Mouse (Mus musculus) mesoderm, embryonic 11.5 days (tissue): ENCODE measurements at regions not wholly inside any gene's neighbourhood (a gene's known extent, or its start where the extent isn't known, plus 50 kb on each side); places are given as distances from the start of the nearest gene placed in this dataset.
A peak's percentile ranks its signal among the peaks of the same experiment; 100 is the strongest.

Source experiments
- DNase-seq: peaks from one replicate; pipeline ENCODE4 v3.0.0-alpha.2; 2012; ENCODE audit warnings: low read depth, low spot score

DNA sequence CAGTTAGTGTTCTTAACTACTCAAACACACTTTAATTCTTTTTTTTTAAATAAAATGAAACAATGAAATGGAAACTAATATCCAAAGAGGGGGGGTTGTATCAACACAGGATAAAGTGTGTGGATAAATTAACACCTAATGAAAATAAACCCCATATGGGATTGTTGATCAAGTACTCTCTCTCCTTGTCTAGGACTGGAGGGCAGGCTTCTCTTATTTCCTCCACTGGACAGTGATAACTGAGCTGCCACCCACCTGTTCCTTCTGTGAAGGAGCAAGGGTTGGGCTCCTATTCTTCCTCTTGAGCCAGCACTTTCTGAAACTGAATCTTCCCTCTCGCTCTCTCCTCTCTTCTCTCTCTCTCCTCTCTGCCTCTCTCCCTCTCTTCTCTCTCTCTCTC, 716.5 kb downstream of the Epm2a start:
- no peak for DNase-seq

DNA sequence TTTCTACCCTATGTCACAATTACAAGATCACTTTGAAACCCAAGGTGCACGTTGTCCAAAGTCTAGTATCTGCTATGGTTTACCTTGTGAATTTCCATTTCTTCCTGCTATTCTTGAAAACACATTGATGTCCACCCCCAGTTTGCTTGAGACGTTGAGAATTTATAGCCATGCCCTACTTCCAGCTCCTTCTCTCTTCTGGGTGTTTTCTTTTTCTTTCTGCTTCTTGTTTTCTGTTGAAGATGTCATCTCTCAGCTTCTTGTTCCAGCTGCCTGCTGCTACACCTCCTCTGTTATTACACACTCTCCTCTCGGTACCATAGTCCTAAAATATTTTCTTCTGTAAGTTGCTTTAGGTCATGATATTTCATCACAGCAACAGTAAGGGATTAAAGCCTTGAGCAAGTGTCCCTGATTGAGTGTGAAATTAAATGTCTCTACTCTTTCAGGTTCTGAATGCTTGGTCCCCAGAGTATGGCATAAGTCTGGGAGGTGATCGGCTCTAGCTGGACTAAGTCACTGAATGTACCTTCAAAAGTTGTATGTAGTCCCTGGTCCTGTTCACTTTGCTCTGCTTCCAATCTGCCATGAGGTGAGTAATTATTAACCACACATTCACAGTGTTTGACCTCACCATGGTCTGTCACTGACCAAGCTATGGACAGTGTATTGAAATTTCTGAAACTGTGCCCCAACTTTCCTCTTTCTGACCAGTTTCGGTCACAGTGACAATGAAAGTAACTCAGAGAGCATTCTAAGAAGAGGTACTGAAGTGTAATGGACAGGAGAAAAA, 718.1 kb downstream of the Epm2a start:
- DNase-seq = no peak

DNA sequence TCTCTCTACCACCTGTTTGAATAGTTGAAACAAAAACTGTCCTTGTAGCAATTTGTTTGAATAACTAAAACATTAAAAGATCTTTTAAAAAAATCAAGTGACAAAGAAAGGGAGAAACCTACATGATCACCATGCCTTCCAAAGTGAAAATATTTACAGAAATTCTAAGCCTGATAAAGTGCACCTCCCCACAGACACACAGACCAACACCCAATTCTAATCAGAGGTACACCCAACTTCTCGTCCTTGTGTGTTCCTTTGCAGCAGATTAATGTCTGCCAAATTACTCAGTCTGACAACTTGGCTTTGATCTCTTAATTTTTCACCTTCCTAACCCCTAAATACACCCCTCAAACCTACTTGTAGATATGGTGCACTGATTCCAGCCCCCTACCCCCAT, 719.1 kb downstream of the Epm2a start:
- no peak for DNase-seq

DNA sequence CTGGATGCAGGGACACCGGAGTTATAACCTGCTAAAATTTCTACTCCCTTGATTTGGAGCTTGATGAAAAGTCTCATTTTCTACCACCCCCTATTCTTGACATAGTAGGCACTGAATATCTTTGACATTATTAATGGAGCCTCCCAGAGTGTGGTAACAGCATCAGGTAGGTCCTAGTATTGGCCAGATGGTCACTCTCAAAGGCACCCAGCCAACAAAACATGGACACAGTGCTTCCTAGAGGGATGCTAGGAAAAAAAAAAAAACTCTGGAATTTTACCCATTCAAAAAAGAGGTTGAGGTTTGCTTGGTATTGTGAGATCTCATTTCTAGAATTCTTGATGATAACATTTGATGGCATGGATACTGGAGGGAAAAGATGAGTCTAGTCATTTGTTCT, 740.8 kb downstream of the Epm2a start:
- DNase-seq = no peak

DNA sequence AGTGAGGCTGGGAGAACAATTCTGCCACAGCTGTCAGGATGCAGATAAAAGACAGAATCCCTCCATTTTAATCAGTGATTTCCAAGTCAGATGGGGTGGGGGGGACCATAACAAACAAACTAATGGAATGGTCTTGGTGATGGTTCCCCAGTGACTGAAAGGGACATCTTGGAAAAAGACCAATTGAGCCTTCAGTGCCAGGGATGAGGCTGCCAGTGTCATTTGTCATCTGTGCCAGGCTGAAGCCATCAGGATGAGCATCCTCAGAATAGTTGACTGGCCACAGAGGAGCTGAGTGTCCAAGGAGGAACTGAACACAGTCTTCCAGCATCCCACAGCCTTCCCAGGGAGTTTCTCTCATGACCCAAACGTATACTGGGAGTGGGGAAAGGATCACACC, 749.3 kb downstream of the Epm2a start:
- no peak for DNase-seq

DNA sequence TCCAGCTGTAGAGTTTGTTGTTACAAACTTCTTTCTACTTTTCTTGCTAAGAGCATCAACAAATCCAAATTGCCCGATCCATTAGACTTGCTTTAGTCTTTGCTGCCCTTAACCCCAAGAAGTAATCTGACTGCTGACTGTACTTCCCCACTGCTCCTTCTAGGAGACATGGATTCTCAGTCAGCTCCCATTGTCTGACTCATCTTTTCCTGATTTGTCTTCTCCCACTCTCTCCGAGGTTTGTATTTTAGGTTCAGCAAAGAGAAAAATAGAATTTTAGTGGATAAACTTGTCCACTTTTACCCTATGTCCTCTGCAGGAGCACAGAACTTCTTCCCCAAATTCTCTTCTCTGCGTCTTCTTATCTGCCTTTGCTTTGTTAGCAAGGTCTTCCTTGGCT, 753.5 kb downstream of the Epm2a start:
- no peak for DNase-seq

DNA sequence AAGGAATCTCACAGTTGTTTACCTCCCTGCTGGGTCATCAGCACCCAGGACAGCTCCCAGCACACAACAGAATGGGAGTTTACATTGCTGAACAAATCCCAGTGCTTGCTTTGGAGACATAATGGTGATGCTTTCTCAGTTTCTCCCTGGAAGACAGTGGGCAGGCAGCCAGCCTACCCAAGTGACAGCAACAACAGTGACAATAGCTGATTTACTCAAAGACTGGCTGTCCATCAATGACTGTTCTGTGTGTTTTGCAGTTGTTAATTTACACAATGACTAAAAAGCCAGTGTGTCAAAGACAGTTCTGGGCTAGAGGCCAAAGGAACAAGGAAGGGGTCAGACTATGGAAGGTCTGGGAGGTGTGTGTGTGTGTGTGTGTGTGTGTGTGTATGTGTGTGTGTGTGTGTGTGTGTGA, 762.2 kb downstream of the Utrn start:
- peak; percentile 69 for DNase-seq

DNA sequence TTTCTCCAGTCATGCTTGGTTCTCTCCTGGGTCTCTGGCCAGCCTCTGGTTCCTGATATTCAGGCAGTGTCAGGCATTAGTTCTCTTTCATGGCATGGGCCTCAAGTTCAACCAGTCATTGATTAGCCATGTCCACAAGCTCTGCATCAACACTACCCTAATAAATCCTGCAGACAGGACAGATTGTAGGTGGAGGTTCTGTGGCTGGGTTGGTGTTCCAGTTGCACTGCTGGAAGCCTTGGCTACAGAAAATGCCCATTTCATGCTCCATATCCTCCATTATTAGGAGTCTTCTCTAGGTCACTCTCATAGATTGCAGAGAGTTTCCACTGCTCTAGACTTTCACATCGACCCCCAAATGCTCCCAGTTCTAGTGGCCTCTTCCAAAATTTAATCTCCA, 757.4 kb downstream of the Utrn start:
- DNase-seq = no peak

DNA sequence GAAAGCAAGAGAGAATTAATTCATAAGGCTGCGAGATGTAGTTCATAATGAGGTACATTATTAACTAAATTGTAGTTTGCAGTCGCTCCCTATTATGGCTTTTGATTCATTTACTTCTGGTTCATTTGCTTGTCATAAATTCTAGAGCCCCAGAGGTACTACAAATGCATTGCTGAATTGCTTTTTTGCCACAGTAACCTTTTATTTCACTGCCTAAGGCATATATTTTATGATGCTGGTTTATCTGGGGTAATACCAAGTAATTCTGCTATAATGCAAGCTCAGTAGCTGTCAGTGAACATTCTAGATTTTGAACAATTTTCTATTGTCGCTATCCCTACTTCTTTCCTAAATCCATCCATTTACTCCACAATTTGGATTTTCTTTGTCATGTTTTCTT, 753.4 kb downstream of the Utrn start:
- DNase-seq = no peak

DNA sequence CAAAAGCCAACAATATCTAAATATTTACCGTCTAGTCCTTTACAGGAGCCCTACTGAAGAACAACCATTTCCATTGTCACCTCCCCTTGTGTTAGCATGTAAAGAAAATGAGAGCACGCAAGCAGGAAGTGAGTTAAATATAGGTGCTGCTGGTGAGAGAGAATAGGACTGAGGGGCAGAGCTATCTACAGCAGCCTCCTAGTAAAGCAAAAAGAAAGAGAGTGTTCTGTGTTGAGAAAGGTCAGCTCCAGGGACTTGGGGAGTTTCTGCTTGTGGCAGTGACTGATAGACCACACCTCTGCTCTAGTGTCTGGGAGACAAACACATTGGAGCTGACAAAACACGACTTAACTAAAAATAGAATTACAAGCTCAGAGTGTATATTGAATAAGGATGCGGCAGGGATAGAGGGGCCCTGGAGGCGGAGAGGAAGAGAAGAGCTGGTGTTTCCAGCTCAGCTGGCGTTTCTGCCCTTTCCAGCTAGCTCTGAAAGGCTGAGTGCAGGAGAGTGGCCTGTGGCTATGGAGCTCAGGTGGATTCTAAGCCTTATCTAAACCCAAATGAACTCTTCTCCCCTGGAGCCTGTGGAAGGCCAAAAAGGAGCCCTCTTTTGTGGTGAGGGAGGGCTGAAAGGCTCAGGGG, 752.4 kb downstream of the Utrn start:
- no peak for DNase-seq

DNA sequence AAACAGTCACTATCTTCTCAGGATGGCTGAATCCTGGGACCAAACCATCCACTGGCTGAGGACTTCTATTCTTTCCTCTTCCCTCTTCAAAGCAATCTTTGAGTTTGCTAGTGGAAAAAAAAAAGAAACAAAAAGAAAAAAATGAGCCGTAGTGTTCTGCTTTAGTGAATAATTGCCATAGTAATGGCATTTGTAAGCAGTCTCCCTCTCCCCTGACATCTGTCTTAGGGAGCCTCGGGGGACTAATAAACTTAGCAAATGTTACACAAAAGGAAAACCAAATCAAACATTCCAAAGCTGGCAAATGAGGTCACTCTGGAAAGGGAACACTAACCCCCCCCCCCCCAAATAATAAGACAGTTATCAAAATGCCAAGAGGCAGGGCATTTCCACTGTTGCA, 744.9 kb downstream of the Utrn start:
- DNase-seq = peak; percentile 21

DNA sequence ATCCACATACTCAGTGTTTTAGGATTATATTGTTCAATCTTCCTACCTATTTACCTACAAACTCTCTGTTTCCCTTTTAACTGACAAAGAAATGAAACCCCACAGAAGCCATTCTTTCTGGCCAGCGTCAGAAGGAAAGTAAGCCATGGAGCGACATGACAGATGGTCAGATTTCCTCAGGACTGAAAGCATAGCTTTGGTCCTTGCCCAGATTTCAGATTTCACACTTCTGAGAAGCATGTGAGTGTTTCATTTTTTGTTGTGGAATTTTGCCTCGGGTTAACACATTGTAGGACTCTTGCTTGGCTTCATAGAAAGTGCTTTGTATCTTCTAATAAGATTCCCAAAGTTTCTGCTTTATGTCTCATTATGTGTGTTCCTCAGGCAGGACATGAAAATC, 739.7 kb downstream of the Utrn start:
- DNase-seq = no peak

DNA sequence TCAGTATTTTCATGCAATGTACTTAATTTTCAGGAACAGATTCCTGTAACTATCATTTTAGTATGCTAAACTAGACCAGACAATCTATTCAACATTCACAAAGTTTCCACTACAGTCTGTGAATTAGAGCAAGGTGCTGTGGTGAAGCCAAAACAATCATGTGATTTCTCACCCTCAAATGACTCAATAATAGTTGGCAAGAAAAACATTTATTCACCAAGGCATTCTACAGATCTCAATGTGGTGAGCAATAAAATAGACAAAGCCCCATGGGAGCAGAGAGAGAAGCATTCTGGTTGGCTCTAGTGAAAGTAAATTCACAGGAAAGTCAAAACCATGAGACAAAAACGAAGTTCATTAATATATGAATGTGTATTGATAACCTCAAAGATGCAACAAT, 724.5 kb downstream of the Utrn start:
- no peak for DNase-seq

DNA sequence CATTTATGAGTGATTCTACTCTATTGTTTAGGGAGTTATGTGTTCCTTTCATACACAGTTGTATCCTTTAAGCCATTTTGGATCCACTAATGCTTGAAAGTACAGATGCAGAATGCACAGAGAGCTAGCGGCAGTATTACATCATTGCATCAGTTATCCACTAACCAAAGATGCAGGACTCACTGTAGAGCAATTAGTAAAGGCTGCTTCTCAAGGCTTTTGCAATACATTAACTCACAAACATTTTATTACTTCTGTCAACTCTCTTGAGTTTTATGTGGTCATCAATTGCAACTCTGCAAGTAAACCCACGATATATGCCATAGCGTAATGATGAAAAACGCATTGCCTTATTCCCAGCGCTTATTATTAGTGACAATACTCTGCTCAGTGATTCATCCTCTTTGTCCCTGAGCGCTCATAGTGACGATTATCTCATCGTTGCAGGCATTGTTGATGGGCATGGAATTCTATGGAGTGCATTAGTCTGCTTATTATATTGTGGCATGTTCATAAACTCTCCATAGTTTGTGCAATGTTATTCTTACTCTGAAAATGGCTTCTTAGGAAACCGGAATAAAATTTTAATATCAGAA, 722.1 kb downstream of the Utrn start:
- DNase-seq = no peak

DNA sequence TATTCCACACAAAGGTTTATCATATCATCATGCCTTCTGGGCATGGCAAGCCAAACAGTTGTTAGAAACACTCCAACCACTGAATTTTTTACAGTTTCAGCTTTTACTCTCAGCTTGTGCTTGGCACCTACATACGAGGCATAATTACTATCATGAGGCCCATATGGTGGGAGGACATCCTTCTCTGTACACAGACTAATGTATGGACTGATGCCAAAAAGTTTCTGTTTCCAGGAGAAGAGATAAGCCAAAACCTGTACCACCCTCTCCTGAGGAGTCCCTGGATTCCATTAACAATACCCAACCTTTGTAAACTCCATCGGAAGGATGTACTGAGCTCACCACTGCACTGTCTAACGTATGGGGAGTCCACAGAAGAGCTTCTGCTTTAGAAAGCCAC, 698.9 kb downstream of the Utrn start:
- no peak for DNase-seq

DNA sequence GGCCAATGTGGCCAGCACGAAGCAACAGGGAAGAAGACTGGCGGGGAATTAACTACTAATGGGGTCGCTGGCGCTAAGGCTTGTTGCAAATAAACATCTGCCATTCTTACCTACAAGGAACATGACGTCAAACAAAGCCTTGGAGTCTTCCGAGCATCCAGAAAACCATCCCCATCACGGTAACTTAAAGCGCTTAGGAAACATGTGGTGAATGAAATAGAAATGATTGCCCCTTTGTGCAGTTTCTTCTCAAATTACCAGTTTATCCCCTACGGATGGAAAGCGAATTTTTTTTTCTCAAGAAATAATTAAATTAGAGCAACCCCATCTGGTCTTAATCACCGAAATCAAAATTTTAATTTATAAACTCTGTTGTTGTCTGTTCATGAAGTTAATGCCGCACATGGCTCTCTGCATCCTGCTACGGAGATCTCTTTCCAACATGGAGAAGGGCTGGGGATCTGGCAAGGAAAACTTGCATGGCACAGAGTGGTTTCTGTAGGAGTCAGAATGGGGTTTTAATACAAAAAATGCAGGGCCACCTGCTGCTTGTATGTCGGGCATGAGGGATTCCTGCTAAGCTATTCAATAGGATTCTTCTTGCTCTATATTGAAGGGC, 694.9 kb downstream of the Utrn start:
- DNase-seq = no peak

DNA sequence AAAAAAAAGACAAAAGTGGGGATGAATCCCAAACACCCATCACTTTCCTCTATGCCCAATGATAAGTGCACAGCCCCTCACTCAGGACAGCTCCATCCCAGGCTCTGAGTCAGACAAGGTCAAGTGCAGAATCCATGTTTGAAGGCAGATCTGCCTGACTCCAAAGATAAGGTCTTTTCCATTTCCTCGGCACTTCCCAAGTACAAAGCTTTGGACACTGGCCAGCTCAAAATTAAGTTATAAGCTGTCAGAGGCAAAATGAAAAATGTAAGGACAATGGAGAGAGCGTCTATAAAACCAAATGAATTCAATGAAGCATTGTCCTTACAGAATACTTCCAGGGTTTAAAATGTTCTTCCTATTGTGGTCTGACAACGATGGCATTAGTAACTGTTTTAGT, 694.0 kb downstream of the Utrn start:
- no peak for DNase-seq

DNA sequence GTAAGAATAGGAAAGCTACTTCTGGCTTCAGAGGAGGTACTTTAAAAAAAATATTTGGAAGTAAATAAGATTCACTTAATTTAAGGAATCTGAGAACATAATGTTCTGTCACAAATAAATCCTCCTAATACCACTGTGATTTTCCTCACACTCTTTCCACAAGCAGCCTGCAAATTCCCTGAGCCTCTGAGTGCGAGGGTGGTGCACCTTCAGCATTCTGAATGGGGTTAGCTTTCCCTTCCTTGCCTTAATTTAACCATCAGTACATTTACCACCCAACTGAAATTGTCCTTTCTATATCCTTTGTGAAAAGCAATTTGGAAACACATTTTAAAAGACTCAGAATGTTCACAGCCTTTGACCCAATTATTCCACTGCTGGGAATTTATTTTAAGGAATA, 691.7 kb downstream of the Utrn start:
- DNase-seq = no peak

DNA sequence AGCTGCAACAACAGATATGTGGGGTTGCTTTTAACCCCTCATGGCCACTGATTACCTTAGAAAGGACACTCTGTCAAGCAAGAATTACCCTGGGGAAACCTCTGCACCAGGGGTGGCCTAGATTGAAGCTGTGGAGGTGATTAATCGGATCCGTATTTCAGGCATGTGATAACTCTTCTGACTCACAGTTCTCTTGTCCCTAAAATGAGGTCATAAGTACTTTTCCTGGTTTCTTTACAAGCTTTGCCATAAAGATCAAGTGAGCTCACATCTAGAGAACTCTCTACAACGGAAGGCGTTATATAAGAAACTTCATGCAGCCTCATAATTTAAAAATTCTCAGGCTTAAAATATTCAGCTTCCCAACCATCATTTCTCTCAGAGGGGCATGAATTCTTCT, 688.2 kb downstream of the Utrn start:
- DNase-seq = no peak

DNA sequence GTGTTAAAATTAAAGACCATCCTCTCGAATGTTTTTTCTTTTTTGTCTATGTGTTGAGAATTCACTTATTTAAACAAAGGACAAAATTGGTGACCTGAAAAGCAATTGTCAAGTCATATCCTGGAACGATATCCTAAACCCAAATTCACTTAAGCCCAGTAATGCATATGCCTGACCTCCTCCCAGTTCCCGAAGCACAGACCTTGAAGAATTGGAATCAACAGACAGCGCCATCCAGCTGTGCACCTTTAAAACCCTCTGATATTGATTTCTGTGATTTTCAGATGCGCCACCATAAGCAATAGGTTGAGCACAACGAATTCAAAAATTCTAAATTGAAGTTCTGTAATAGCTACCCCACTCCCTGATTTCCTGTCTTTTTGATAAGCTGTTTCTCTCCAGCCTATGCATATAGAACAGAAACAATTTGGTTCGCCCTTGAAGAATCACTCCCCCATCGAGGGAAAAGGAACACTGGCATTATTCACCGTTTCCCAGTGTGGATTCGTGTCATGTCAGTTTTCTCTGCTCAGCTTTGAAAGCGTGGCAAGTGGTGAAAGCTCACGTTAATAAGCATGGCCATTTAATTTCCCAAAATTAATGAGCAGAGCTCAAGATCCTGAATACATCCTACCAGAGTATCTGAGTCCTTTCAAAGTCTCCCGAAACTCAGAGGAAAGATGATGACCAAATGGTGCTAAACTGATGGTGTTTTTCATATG, 682.1 kb downstream of the Utrn start:
- no peak for DNase-seq

DNA sequence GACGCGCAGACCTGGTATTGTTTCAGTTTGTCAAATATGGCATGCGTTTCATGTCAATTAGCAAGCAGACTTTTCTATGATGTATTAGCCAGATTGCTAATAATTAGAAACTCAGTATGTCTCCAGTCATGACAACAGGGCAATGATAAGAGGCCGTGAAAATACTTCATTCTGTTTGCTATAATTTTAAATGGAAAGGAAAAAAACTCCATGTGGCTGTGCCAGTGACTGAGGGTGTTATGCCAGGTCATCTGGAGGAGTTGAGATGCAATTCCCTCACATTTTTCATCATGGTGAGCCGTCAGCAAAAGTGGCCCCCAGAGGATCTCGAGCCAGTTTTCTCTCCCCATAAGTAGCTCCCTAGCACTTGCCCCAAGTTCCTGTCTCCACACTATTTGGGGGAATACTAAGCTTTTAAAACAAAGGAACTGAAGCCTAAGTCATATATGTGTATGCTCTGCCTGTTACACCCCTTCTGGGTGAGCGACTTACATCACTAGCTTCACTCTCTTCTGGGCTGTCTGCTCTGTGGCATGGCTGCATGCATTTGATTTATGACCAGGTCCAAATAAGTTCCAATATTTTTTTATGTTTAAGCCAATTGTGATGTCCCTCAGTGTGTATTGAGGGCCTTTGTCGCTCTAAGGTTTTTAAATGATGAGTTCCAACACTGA, 681.4 kb downstream of the Utrn start:
- no peak for DNase-seq

DNA sequence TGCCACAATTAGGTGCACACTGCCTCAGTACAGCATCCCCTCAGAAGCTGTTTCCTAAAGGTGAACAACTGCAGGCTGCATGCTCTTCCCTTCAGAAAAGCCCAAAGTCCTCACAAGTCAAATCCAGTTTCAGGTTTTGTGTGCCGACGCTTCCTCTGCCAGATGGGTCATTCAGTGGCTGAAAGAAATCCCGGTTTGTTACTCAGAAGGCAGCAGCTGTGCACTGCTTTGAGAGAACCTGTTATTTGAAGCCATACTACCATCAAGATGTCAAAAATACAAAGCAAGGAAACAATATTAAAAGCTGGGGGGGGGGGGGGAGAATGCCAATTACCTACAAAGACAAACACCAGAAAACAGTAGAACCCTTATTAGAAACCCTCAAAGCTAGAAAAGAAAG, 678.7 kb downstream of the Utrn start:
- DNase-seq = no peak
